Mouse (Mus musculus) heart, embryonic 13.5 days (tissue): ENCODE data around the gene Tarbp1. TPM values are rescaled to one million over a fixed set of nuclear protein-coding genes. Genes with fewer than 3 reads are reported as not detected.

Experiments
- ATAC-seq: fragments of 200-750 bp; cut with Nextera tagmentation; 2 replicates; pipeline ENCODE4 v1.8.0; 2017; ENCODE audit warnings: moderate TSS enrichment; ENCODE audit not compliant: insufficient number of reproducible peaks, low FRiP score, low TSS enrichment; ENCODE audit errors: extremely low read depth
- H3K27ac ChIP-seq: fragments of 300-500 bp; sonication (generic); replicated peaks from 2 replicates; pipeline ENCODE4 v1.5.1; 2015; ENCODE audit warnings: moderate library complexity, mild to moderate bottlenecking, inconsistent platforms
- H3K27me3 ChIP-seq: fragments of 300-500 bp; sonication (generic); replicated peaks from 2 replicates; pipeline ENCODE4 v1.6.1; 2015; ENCODE audit warnings: mild to moderate bottlenecking, inconsistent platforms
- H3K36me3 ChIP-seq: fragments of 300-500 bp; sonication (generic); 2 replicates; pipeline ENCODE4 v1.6.1; 2015; ENCODE audit warnings: mild to moderate bottlenecking, inconsistent platforms
- H3K4me1 ChIP-seq: fragments of 300-500 bp; sonication (generic); 2 replicates; pipeline ENCODE4 v1.6.1; 2015; ENCODE audit warnings: inconsistent platforms
- H3K4me2 ChIP-seq: fragments of 300-500 bp; sonication (generic); 2 replicates; pipeline ENCODE4 v1.6.1; 2015; ENCODE audit warnings: inconsistent platforms, mild to moderate bottlenecking, moderate library complexity
- H3K4me3 ChIP-seq: fragments of 300-500 bp; sonication (generic); 2 replicates; pipeline ENCODE4 v1.5.1; 2015; ENCODE audit warnings: moderate library complexity, mild to moderate bottlenecking, inconsistent platforms
- H3K9ac ChIP-seq: fragments of 300-500 bp; sonication (generic); 2 replicates; pipeline ENCODE4 v1.6.1; 2015; ENCODE audit warnings: inconsistent platforms, mild to moderate bottlenecking, moderate library complexity
- H3K9me3 ChIP-seq: fragments of 300-500 bp; sonication (generic); 2 replicates; pipeline ENCODE4 v1.6.1; 2016; ENCODE audit warnings: inconsistent platforms
- WGBS: fragments of 180-500 bp; shearing (Covaris S2); methylation state at CpG from one replicate; pipeline ENCODE4 v1.1.7; 2015; ENCODE audit warnings: mixed read lengths; 5-methylcytosine and 5-hydroxymethylcytosine counted together
- polyA plus RNA-seq: library from polyadenylated mRNA; unstranded; fragments of >200 nt; fragmentation: Nextera tagmentation; extraction: Ambion mirVana; gene quantifications from 2 replicates; pipeline ENCODE4 v1.2.1, GENCODE M21; 2015

Gene Tarbp1
- polyA plus RNA-seq, 1 experiment from 2014 or later, result 1.2 TPM

DNA sequence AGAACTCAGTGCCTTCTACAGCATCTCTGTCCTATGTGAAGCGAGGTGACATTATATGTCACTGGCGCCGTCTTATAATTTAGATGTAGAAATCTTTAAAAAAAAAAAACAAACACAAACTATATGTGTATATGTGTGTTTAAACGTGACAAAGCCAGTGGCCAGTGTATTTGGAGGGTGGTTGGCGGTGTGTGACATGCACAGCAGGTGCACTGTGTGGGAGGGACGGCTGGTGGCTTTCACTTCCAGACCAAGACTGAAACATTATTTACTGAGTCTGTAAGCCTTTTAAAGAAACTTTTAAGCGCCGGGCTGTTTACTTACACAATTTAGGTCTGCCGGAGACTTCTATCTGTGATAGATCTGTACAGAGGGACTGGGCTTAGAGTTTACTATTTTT is 79.5 kb downstream of the Tarbp1 start:
- Histone ChIP-seq H3K9ac (no peak overlapping the region), H3K4me3 (no peak overlapping the region), H3K36me3 (no peaks in the 10 kb centered on the region), H3K4me1 (no peaks in the 10 kb centered on the region), H3K27me3 (peaks cover 9% of the 10 kb centered on the region; the same call in 1 of the 2 replicates), H3K9me3 (no peaks in the 10 kb centered on the region), H3K4me2 (no peak overlapping the region), H3K27ac (no peak overlapping the region)
- no peak for ATAC-seq
- WGBS, result 74% methylated on average over 9 of the region's 9 CpGs

- Histone ChIP-seq H3K9me3 (no peaks in the 10 kb centered on the region), H3K4me2 (no peak overlapping the region), H3K4me1 (no peaks in the 10 kb centered on the region), H3K27ac (no peak overlapping the region), H3K27me3 (peaks cover 9% of the 10 kb centered on the region; the same call in 1 of the 2 replicates), H3K4me3 (no peak overlapping the region), H3K36me3 (no peaks in the 10 kb centered on the region), H3K9ac (no peak overlapping the region)
- WGBS, result 48% methylated on average over 2 of the region's 2 CpGs
- no peak for ATAC-seq
These were observed 83.3 kb downstream of the Tarbp1 start for GRCm38 (mm10) chr8:126391541-126391940.

DNA sequence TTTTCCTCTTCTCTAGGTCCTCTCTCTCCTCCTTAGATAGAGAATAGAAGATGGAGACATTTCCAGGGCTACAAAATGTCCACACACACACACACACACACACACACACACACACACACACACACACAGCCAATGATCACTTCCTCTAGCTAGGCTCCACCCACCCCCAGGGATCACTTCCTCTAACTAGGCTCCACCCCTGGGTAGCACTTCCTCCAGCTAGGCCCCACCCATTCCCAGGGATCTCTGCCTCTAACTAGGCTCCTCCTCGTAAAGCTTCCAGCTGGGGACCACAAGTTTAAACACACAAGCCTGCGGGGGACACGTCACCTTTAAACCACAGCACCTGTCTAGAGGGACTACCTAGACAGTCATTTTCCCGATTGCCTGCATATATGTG is 87.3 kb downstream of the Tarbp1 start:
- Histone ChIP-seq H3K9me3 (no peaks in the 10 kb centered on the region), H3K4me3 (no peak overlapping the region), H3K27me3 (peaks cover 4% of the 10 kb centered on the region; the same call in 1 of the 2 replicates), H3K9ac (no peak overlapping the region), H3K36me3 (no peaks in the 10 kb centered on the region), H3K4me1 (no peaks in the 10 kb centered on the region), H3K4me2 (no peak overlapping the region), H3K27ac (no peak overlapping the region)
- ATAC-seq, result no peak
- 78% methylated on average over 4 of the region's 4 CpGs for WGBS

GRCm38 (mm10) chr8:126382749-126383148 is 92.1 kb downstream of the Tarbp1 start:
- no peaks in the 10 kb centered on the region for H3K4me1 ChIP-seq
- H3K9me3 ChIP-seq, result no peaks in the 10 kb centered on the region
- ATAC-seq, result no peak
- 43% methylated on average over 5 of the region's 5 CpGs for WGBS
- peaks cover 19% of the 10 kb centered on the region; the same call in 1 of the 2 replicates for H3K27me3 ChIP-seq
- no peak overlapping the region for H3K27ac ChIP-seq
- no peak overlapping the region for H3K4me3 ChIP-seq
- no peak overlapping the region for H3K9ac ChIP-seq
- H3K4me2 ChIP-seq, result no peak overlapping the region
- no peaks in the 10 kb centered on the region for H3K36me3 ChIP-seq

GRCm38 (mm10) chr8:126382216-126382615 is 92.6 kb downstream of the Tarbp1 start:
- H3K9ac ChIP-seq, result no peak overlapping the region
- peaks cover 19% of the 10 kb centered on the region; the same call in 1 of the 2 replicates for H3K27me3 ChIP-seq
- H3K27ac ChIP-seq, result no peak overlapping the region
- no peaks in the 10 kb centered on the region for H3K36me3 ChIP-seq
- no peak overlapping the region for H3K4me2 ChIP-seq
- no peak for ATAC-seq
- H3K4me3 ChIP-seq, result no peak overlapping the region
- 37% methylated on average over 14 of the region's 14 CpGs for WGBS
- no peaks in the 10 kb centered on the region for H3K9me3 ChIP-seq
- H3K4me1 ChIP-seq, result no peaks in the 10 kb centered on the region

DNA sequence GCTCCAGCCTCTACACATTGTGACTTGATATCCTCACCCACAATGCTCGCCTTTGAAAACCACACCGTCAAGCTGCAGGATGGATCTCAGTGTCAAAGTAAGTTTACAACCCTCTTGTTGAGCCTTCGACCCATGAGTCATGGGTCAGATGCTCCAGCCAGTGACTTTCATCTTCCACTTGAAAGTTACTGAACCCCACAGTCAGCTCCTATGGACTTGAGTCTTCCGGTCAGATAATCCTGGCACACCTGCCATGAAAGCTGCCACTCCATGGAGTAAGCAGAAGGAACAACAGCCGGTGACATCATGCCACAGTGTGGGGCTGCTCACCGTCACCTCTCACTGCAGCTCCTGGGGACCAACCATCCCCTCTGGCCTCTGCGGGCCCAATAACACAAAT is 93.6 kb downstream of the Tarbp1 start:
- WGBS, result 77% methylated on average over 7 of the region's 7 CpGs
- Histone ChIP-seq H3K9me3 (no peaks in the 10 kb centered on the region), H3K27ac (no peak overlapping the region), H3K4me2 (no peak overlapping the region), H3K27me3 (peaks cover 22% of the 10 kb centered on the region; the same call in 1 of the 2 replicates), H3K36me3 (no peaks in the 10 kb centered on the region), H3K4me3 (no peak overlapping the region), H3K4me1 (no peaks in the 10 kb centered on the region), H3K9ac (no peak overlapping the region)
- ATAC-seq, result no peak

DNA sequence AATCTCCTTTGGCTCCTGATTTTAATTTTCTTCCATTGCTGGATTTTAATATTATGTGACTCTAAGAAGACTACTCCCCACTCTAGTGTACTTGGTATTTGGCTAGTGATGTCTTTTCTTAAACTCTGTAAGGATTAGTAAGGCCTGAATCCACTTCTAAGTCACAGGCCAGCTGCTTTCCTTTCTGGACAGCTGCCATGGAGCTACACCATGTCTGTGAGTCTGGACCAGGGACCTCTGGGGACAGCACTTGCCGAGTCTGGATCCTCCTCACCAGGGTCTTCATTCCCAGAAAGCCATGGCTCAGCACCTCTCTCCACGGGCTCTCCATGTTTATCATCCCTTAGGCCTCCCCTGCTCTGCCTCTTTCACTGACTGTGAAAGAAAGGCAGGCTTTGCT is 94.7 kb downstream of the Tarbp1 start:
- H3K9ac ChIP-seq, result no peak overlapping the region
- H3K4me2 ChIP-seq, result no peak overlapping the region
- H3K36me3 ChIP-seq, result no peaks in the 10 kb centered on the region
- no peak overlapping the region for H3K4me3 ChIP-seq
- no peak overlapping the region for H3K27ac ChIP-seq
- no peaks in the 10 kb centered on the region for H3K4me1 ChIP-seq
- H3K9me3 ChIP-seq, result no peaks in the 10 kb centered on the region
- peaks cover 29% of the 10 kb centered on the region; the same call in 1 of the 2 replicates for H3K27me3 ChIP-seq
- no peak for ATAC-seq
- WGBS, result 18% methylated on average over 2 of the region's 2 CpGs

- H3K9me3 ChIP-seq, result no peaks in the 10 kb centered on the region
- WGBS, result 81% methylated on average over 6 of the region's 6 CpGs
- no peak overlapping the region for H3K4me3 ChIP-seq
- H3K27ac ChIP-seq, result no peak overlapping the region
- no peaks in the 10 kb centered on the region for H3K36me3 ChIP-seq
- peaks cover 29% of the 10 kb centered on the region; the same call in 1 of the 2 replicates for H3K27me3 ChIP-seq
- no peak for ATAC-seq
- no peaks in the 10 kb centered on the region for H3K4me1 ChIP-seq
- H3K9ac ChIP-seq, result no peak overlapping the region
- H3K4me2 ChIP-seq, result no peak overlapping the region
These were observed 95.3 kb downstream of the Tarbp1 start for GRCm38 (mm10) chr8:126379580-126379979.

Other genes with a start within 250 kb of the Tarbp1 start
- gene Slc35f3, start 176.5 kb downstream of the Tarbp1 start, polyA plus RNA-seq, result 0.10 and 0.12 TPM in 2 replicates
- gene Coa6, start 52.5 kb downstream of the Tarbp1 start, polyA plus RNA-seq, result 47.9 and 55.1 TPM in 2 replicates
- 6.5 and 7.5 TPM in 2 replicates for gene Irf2bp2, start 118.9 kb upstream of the Tarbp1 start, polyA plus RNA-seq